Mouse (Mus musculus): ENCODE results near the gene Rcor3.

The Rcor3 gene

DNA sequence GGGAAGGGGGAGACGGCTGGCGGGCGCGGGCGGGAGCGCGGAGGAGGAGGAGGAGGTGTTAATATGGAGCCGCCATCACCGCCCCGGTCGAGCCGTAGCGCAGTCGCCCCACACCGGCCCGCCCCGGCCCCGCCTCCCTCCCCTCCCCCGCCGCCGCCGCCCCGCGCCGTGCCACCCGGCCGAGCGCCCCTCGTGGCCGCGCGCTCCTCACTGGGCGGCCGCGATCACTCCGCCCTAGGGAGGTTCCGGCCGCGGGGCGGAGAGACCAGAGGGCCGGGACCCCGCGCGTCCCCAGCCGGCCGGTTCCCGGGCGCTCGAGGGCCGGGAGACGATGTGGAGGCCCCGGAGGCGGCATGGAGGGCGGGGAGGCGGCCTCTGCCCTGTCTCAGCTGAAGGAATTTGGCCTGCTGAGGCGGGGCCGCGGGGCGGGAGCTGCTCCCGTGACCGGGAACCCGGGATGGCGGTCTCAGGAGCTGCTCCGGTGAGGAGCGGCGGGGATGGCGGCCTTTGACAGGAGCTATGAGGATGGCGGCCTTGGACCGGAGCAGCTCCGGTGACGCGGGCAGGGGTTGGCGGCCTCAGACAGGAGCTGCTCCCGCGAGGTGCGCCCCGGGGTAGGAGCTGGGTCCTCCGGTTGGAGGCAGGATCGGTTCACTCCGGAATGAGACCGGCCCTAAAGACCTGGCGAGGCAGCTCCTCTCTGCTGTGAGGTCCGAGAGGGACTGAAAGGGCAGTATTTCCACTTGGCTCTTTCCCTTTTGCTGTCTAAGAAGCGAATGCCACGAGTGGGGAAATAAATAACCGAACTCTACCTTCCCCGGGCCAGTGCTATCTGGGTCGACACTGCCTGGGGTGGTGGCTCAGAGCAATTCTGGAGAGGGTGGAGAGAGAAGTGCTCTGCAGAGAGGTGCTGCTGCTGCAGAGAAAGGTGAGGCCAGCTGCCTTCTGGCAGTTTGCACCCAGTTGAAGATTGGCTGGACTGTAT is at the start of gene Rcor3:
TSS of gene Rcor3 (minus strand) at position 137 of the 985 bp plus-strand sequence.
- DNase-seq, result peak; percentile 89 to 92

DNA sequence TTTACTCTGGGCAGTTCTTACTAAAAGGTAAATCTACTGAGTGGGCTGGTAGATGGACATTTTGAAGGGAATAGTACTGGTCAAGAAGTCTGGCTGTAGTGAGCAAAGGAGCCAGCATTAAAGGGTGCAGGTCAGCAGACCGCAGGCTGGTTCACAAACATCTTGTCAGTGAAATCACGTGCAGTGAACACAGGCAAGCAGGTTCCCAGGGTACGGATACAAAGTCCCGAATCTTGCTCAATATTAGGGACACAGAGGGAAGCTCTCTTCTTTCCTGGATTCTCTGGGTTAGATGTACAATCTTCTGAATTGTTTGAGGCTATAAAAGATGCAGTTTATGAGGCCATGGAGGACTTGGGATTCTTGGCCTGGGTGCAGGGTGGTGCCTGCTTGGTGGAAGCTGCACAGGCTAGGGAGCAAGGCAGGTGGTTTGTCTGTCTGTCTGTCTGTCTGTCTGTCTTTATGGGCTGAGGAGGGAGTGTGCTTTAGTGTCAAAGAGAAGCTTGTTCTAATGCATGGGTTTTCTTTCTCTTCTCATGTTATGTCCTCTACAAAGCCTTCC is 43.9 kb upstream of the Rcor3 start:
- no peak for DNase-seq

DNA sequence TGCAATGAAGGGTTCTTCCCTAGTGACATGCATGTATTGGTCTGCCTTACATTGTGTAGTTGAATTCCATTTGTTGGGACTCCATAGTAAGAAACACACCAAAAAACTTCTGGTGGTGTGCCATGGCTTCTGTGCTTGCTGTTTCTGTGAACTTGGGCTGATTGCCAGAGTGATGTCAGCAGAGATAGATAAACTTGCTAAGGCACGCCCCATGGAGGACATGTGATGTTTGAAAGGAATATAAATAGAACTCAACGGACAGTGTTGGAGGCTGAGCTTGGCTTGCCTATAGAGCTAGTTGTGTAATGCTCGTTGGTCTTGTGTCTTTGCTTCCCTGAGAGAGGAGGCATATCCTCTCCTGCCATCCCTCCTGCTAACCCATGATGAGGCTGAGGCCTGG is 42.0 kb upstream of the Rcor3 start:
- no peak for DNase-seq

DNA sequence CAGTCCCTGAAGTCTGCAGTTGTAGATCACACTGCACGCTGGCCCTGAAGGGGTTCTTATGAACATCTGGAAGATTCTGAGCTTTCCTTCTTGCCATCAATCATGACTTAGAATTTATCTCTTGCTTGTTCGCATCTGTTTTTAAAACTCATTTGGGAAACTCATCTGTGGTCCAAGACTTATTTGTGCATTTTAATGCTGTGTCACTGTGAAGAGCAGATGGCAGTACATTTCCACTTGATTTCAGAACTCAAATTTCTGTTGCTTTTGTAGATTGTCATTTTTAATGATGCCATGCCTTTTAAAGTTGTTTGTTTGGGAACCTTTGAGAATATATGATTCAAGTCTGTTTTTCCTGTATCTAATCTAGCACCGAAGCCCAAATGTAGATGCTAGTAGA is 33.6 kb upstream of the Rcor3 start:
- no peak for DNase-seq

DNA sequence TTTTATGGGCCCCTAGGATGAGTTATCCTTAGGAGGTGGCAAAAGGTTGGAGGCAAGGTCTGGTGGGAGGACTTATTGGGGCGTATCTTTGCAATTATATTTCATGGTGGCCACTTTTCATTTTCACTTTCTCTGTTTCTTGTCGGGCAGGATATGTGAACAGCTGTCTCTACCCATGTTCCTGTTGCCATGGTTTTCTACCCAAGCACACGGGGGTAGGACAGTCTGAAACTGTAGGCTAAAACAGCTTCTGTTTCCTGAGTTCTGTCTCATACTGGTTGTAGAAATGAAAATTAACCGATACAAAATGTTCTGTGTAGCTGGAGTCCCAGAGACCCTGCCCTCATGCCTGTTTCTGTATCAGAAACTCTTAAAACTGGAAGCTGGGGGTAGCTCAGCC is 13.3 kb upstream of the Rcor3 start:
- DNase-seq, result no peak

DNA sequence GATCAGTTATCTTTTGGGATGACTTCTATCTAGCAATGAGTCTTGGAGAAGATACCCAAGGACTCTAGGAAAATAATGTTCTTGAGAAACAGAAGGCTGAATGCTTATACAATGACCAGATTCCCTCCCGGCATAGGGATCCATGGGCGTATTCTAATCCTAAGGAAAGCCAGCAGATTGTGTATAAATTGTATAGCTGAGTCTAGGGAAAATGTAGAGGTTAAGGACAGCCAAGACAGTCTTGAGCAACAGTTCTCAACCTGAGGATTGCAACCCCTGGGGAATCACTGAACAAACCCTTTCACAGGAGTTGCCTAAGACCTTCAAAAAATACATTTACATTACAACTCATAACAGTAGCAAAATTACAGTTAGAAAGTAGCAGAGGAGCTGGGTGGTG is 2.5 kb upstream of the Rcor3 start:
- DNase-seq, result no peak

DNA sequence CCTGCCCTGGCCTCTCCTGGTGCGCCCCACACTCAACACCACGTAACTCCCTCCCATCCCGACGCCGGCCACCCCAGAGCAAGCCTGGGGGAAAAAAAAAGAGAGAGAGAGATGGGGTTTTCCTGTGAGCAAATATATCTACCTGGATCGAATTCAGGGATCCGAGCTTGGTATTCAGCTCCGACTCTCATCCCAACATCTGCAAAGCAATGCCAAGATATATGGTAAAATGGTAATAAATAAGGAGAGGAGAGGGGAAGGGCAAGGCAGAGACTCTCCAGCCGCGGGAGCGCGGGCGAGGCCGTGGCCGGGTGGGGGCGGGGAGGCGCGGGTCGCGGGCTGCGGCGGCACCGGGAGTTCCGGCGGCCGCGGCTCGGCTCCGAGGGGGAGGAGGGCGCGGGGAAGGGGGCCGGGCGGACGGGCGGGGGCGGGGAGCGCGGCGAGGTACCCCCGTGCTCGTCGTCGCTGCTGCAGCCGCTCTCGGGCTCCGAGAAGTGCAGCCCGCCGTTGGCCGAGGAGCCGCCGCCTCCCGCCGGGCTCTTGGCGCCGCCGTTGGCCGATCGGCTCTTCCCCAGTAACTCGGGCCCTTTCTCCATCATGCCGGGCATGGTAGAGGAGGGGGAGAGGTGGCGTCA is 454 bp downstream of the Rcor3 start:
- peak in 1 of 2 experiments; percentile 70 for DNase-seq

DNA sequence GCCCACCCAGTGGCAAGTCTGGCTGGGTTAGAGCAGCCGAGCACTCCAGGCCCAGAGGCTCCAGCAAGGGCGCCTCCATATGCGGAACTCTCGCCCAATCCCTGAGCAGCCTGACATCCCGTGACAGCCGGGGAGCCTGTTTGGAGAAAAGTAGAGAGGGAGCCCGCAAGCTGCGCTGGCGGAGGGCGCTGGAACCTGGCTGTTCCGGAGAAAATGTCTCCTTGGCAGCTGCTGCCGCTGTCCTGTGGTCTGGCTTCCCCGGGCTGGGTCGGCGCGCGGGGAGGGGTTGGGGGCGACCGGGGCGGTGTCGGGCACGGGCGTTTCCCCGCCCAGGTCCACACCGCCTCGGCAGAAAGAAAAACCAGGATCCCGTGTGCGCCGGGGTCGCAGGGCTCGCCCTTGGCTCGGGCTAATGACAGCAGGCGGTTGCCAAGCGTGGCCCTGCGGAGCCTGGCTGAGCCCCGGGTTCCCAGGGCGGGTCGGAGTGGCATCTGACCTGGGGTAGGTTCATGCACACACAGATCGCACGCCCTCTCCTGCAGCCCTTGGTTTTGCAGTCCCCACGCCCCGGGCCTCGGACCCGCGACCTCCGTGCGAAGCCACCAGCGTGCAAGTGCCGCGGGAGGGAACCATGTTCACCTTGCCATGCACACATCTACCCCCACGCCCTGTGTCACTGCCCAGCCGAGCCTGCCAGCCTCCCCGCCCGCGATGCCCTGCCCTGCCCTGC is 1.1 kb downstream of the Rcor3 start:
- peak; percentile 87 for DNase-seq

DNA sequence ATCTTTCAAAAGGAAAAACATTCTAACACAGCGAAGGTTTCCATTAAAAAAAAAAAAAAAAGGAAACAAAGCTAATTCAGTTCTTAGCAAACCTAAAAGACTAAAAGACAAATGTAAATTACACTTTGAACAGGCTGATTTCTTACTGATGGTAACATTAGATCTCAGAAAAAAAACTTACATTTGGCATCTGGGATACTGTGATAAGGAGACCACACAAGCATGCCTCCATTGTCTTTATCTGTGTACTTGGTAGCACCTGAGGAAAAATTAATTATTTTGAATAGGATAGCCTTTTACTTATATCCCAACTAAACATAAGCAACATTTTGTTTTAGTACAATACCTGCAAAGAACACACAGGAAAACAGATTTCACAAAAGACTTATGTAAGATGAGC is 7.7 kb downstream of the Rcor3 start:
- DNase-seq, result no peak

DNA sequence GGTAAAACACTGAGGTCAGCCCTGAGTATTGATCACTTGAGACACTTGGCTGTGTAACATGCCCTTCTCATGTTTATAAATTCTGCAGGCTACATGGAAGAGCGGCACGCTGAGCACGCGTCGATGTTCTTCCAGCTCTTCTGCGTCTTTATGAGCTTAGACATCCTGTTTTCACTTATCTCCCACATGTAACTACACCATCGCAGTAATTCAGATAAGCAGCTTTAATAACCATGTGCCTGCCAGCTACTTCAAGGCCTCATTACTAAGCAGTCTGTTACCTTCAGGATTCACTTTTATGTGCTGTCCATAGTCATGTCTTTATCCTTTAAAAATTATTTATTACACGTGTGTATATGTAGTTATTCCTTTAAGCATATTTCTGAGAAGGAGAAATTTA is 9.5 kb downstream of the Rcor3 start:
- no peak for DNase-seq

DNA sequence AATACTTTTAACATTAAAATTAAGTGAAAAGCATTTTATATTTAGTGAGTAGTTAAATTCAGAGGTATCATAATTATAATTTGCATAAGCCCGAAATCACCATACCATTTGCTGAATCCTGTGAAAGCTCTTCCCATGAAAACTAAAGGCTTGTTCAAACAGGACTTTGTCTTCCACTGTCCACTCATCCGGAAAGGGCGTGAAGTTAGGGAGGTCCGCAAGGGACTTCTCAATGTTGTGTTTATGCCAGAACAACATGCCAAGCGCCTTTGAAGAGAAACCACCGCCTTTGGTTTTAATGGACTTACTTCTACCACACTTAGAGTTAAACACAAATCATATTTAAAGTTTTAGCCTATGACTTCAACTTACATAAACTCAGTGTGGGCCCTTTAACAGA is 12.1 kb downstream of the Rcor3 start:
- DNase-seq, result peak; percentile 72 to 81

DNA sequence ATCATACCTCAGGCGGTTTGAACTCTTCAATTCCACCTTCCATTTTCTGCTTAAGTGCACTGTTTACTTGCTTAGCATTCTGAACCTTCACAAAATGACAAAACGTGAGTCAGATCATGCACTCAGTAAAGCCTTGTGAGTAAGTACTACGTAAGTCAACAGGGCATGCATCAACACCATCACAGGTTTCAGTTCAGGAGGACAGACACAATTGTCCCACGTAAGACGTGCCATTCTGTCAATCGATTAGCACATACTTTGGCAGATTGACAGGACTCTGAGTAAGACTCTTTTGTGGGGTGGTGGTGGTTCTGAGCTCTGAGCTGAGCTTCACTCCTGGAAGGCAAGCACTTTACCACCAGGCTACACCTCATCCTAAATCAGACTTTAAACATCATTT is 21.6 kb downstream of the Rcor3 start:
- DNase-seq, result no peak

DNA sequence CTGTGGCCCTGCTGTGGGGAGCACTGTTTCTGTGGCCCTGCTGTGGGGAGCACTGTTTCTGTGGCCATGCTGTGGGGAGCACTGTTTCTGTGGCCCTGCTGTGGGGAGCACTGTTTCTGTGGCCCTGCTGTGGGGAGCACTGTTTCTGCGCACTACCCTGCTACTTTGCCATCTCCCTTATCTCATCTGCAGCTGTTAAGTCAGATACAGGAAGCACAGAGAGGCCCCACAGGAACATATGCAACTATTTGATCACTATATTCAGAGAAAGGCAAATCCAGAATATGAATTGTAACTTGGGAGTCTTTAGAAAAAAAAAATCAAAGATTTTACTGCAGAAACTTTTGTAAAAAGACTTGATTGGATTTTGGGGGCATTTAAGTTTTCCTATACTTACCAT is 22.5 kb downstream of the Rcor3 start:
- no peak for DNase-seq

DNA sequence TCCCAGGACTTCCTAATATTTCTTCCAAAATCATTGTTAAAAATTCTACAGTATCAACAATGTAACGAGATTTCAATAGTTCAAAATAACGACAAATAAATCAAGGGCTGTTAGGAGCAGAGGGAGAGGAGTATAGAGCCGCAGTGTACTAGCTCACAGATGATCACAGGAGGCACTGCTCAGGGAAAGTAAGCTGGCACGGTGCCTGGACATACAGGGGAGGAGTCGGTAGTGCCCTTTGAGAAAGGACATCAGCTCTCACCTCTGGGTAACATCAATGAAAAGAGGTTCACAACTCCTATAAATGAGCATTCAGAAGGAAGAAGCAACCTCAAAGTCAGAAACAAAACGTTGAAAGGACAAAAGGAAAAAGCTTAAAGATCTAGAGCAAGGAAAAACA is 28.7 kb downstream of the Rcor3 start:
- peak; percentile 83 to 88 for DNase-seq

DNA sequence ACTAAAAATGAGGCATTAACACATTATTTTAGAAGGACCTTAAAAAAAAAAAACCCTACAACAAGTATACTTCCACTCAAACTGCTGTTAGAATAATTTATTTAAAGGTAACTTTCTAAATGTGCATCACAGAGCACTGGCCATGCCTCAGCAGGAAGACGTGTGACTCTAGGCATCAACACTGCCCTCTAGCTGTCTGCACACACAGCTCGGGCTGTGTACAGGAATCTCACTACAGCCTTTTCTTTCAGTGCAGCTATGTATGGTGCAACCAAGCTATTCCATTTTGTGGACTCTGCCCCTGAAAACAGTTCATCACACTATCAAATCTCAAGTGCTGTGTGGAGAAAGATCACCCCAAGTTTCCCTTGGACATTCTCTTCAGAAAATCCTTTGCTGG is 30.5 kb downstream of the Rcor3 start:
- DNase-seq, result peak; percentile 59 to 60

DNA sequence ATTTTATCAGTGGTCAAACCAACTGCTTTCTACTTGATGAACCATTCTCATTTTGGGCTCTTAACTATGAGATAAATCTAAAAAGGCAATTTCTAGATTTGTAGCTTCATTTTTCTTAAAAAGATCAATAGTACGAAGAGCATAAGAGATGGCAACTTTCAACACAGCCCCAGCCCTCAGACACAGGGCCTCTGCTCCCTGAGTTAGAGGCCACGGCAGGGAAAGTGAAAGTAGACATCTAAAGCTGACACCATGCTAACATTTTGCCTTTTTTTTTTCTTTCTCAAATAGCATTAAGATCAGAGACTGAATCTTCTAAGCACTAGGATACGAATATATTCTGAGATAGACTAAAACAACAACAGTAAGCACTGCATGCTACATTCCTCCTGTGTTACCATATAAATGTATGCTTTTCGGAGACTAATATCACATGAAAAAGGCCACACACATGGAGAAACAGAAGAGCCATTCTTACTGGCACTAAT is 31.9 kb downstream of the Rcor3 start:
- DNase-seq, result no peak

DNA sequence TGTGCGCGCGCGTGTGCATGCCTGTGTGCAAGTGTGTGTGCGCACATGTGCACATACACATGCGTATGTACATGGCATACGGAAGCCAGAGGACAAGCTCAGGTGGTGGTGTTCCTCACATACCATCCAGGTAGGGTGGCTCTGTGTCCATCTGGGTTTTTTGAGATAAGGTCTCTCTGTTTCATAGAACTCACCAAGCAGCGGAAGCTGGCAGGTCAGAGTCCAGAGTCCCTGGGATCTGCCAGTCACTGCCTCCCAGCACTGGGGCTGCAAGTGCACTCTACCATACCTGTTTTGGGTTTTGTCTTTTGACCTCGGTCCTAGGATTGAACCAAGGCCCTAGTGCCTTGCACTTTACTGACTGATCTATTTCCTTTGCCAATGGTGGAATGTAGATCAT is 33.8 kb downstream of the Rcor3 start:
- DNase-seq, result peak; percentile 80 to 85

DNA sequence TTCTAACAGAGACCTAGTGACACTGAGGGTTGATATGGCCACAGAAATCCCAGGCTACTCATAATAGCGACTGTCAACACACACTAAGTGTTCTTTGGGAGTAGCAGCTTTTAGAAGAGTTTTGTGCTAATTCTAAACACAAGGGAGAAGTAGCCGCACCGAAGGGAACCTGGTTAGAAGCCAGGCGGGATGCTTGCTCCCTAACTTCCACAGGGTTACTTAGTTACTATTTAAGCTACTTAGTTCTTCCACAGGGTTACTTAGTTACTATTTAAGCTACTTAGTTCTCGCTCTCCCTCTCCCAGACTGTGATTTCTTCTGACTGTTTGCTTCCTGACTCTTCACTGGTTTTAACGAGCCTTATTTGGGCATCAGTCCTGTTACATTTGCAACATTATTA is 34.7 kb downstream of the Rcor3 start:
- peak; percentile 60 to 71 for DNase-seq

DNA sequence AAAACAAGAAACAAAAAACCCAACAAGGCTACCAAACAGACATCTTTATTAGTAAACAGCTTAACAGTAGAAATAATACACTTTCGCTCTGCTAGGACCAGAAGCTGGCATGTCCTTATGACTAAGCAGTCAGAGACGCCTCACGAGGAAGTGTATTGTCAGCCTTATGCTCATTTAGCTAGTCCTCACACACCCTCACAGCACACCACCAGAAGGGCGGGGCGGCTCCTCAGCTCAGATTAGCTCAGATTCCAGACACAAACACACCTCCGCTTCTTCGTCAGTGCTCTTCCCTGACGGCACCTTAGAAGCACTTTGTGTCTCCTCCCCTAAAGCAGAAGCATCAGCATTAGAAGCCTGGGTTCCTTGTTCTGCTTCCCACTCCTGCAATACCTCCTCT is 36.5 kb downstream of the Rcor3 start:
- no peak for DNase-seq

DNA sequence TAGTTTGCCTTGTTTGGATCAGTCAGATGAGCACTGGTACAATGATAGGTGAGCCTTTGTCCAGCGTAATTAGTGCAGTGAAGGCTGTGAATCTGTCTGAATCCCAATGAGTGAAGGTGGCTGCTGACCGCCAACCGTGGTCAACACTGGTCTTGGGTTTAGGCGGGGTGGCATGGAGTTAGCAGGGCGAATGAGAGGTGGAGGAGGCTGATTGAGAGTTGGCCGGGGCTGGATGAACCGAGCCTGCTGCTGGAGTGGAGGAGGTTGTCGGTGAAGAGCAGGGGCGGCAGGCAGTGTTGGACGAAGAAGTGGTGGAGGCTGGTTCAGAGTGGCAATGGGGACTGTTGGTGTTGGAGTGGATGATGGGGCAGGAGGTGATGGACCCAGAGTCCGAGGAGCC is 37.1 kb downstream of the Rcor3 start:
- DNase-seq, result no peak

DNA sequence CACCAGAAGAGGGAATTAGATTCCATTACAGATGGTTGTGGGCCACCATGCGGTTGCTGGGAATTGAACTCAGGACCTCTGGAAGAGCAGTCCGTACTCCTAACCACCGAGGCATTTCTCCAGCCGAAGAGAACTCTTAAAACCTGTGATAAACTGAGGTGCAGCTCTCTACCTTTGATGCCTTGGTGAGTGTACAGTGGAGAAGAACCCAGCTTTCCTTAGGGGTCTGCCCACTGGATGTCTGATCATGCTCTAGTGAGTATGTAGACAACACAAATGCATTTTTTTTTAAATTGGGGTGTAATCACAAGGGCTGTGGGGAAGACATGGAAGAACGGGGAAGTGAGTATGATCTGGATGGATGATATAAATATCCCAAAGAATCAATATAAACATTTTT is 42.2 kb downstream of the Rcor3 start:
- DNase-seq, result no peak

DNA sequence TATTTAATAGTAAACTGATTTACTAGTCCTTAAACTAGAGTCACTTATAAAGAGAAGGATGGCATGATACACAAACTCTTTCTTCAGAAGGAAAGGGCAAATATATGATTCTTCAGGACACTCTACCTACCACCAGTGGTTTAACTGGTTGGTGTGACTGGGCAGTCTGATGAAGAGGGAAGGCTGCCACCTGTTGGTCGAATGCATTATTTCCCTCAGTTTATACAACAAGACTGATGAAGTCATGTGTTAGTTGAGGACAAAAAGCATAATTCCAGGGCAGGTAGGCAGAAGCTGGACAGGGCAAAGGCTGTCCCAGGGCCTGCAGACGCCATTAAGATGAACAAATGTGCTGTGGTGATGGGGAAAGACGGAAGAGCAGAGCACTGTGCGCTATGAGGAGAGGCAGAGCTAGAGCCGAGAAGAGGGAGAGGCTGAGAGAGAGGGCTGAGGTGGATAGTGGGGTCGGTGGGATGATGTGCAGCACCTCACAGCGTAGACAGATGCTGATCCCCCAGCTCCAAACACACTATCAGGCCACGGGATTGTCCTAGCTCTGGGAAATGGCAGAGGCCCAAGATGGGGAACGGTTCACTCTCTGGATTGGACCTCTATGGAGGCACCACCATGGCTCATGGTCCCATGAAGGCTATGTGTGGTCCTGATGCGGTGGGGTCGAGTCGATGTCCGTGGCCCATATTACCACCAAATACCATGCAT is 43.3 kb downstream of the Rcor3 start:
- DNase-seq, result peak; percentile 84 to 90
